In the genomic region with DNA sequence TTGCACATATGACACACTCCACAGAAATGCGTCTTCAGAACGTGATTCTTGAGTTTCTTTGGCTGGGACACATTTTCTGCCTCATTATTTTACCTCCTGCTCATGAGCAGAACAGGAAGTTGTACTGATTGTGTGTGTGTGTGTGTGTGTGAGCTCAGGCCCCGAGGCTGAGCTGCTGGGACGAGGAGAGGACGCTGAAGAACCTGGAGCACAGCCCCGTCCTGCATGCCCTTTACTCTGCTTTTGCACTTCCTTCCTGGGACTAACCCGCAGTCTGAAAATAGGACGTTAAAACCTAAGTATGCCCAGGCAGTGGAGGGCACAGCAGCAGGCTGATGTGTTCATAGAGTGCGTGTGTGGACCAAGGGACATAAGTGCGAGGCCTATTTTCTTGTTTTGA, we compare ENCODE assay signal across 11 mouse cellular contexts. TPM values are rescaled to one million over a fixed set of nuclear protein-coding genes. Genes with fewer than 3 reads are reported as not detected.
DNase-seq lines count a peak whose midpoint lies in the region; ATAC-seq and TF ChIP-seq lines count a peak whose summit lies in the region.
"Had no signal": no experiment of that assay in that cellular context is flagged by ENCODE, and none has a peak within 500 bp of the region (broad histone marks: within the 10 kb centered on the region; RNA-seq: fewer than 3 reads in every experiment).

No protein-coding gene starts in this region.

- H3K9ac ChIP-seq in hindbrain, embryonic 11.5 days (ENCODE audit: low read depth, low read length), result no peak overlapping the region
- no peak overlapping the region for H3K9ac ChIP-seq in heart, embryonic 15.5 days
- 0 out of 2 replicates have a peak overlapping the region, but pooled peaks have one; percentile 22 for H3K9ac ChIP-seq in limb, embryonic 14.5 days (ENCODE audit: low read depth, low read length, severe bottlenecking)
- H3K9ac ChIP-seq: forebrain, embryonic 15.5 days; neural tube, embryonic 13.5 days had no signal

- 66% methylated on average over 10 of the region's 10 CpGs for WGBS in hindbrain, embryonic 10.5 days
- WGBS in hindbrain, embryonic 11.5 days, result 61% methylated on average over 10 of the region's 10 CpGs
- WGBS in heart, embryonic 15.5 days, result 38% methylated on average over 10 of the region's 10 CpGs
- WGBS in limb, embryonic 14.5 days, result 28% methylated on average over 10 of the region's 10 CpGs

- no peak overlapping the region for H3K4me2 ChIP-seq in hindbrain, embryonic 11.5 days (replicated peaks; ENCODE audit: low read depth, low read length)
- peak overlapping the region; percentile 6; the same call in 1 of the 2 replicates for H3K4me2 ChIP-seq in heart, embryonic 15.5 days
- H3K4me2 ChIP-seq in limb, embryonic 14.5 days (replicated peaks; ENCODE audit: low read depth, low read length, severe bottlenecking), result no peak overlapping the region
- H3K4me2 ChIP-seq: forebrain, embryonic 15.5 days; neural tube, embryonic 13.5 days had no signal

- no peak for TF ChIP-seq POLR2A in limb, embryonic 14.5 days (IDR thresholded peaks at IDR 0.05; ENCODE audit: borderline replicate concordance, extremely low read depth, insufficient read depth, insufficient read length)

- DNase-seq in hindbrain, embryonic 10.5 days (ENCODE audit: low spot score), result no peak
- DNase-seq in hindbrain, embryonic 11.5 days (ENCODE audit: low spot score), result no peak
- DNase-seq in limb, embryonic 14.5 days (ENCODE audit: low spot score), result no peak
- DNase-seq in layer of hippocampus, adult 8-10 months (ENCODE audit: low spot score in 2 of 2), result no peak
- DNase-seq in left cerebral cortex, adult 9 months (ENCODE audit: low spot score in 2 of 2), result no peak
- no peak for DNase-seq in frontal cortex, postnatal 10 days (ENCODE audit: low spot score in 2 of 2)
- DNase-seq: thymus, postnatal 4 days had no signal

- H3K4me3 ChIP-seq in hindbrain, embryonic 10.5 days, result no peak overlapping the region
- no peak overlapping the region for H3K4me3 ChIP-seq in hindbrain, embryonic 11.5 days (ENCODE audit: low read depth, low read length)
- H3K4me3 ChIP-seq in heart, embryonic 15.5 days, result no peak overlapping the region
- H3K4me3 ChIP-seq in limb, embryonic 14.5 days (replicated peaks; ENCODE audit: low read length), result no peak overlapping the region
- H3K4me3 ChIP-seq: forebrain, embryonic 15.5 days; neural tube, embryonic 13.5 days had no signal

- ATAC-seq in hindbrain, embryonic 11.5 days (ENCODE audit: low FRiP score), result no peak
- peak; percentile 93 for ATAC-seq in common myeloid progenitor, adult 5-6 weeks (replicated peaks; ENCODE audit: low read depth, poor library complexity, severe bottlenecking)
- ATAC-seq in heart, embryonic 15.5 days (replicated peaks; ENCODE audit: insufficient number of reproducible peaks, insufficient read depth, low FRiP score, low read depth), result 0 out of 2 replicates have a peak, but pooled peaks have one; percentile 43
- ATAC-seq in limb, embryonic 14.5 days (ENCODE audit: low FRiP score, low read depth), result no peak
- ATAC-seq: forebrain, embryonic 15.5 days had no signal

- 0 out of 2 replicates have a peak, but pooled peaks cover 5% of the 10 kb centered on the region for H3K4me1 ChIP-seq in hindbrain, embryonic 10.5 days (replicated peaks)
- no peaks in the 10 kb centered on the region for H3K4me1 ChIP-seq in hindbrain, embryonic 11.5 days (replicated peaks; ENCODE audit: control insufficient read depth, insufficient read depth, low read length)
- peaks cover 13% of the 10 kb centered on the region; the same call in 1 of the 2 replicates for H3K4me1 ChIP-seq in heart, embryonic 15.5 days (replicated peaks)
- H3K4me1 ChIP-seq in limb, embryonic 14.5 days (ENCODE audit: control insufficient read depth, insufficient read depth, low read length), result peaks cover 25% of the 10 kb centered on the region
- H3K4me1 ChIP-seq: forebrain, embryonic 15.5 days had no signal

- no peaks in the 10 kb centered on the region for H3K27me3 ChIP-seq in hindbrain, embryonic 10.5 days (ENCODE audit: insufficient read depth, poor library complexity, severe bottlenecking)
- no peaks in the 10 kb centered on the region for H3K27me3 ChIP-seq in hindbrain, embryonic 11.5 days (ENCODE audit: control insufficient read depth, insufficient read depth, low read length)
- H3K27me3 ChIP-seq in heart, embryonic 15.5 days, result no peaks in the 10 kb centered on the region
- H3K27me3 ChIP-seq in limb, embryonic 14.5 days (ENCODE audit: control insufficient read depth, insufficient read depth, low read length), result no peaks in the 10 kb centered on the region
- H3K27me3 ChIP-seq: forebrain, embryonic 15.5 days; neural tube, embryonic 13.5 days had no signal

- 0 out of 2 replicates have a peak overlapping the region, but pooled peaks have one; percentile 50 for H3K27ac ChIP-seq in hindbrain, embryonic 10.5 days
- no peak overlapping the region for H3K27ac ChIP-seq in hindbrain, embryonic 11.5 days (ENCODE audit: low read depth, low read length)
- H3K27ac ChIP-seq in heart, embryonic 15.5 days, result peak overlapping the region; percentile 55
- no peak overlapping the region for H3K27ac ChIP-seq in limb, embryonic 14.5 days (replicated peaks; ENCODE audit: low read depth, low read length)
- H3K27ac ChIP-seq: forebrain, embryonic 15.5 days; neural tube, embryonic 13.5 days had no signal

- H3K36me3 ChIP-seq in hindbrain, embryonic 10.5 days, result no peaks in the 10 kb centered on the region
- no peaks in the 10 kb centered on the region for H3K36me3 ChIP-seq in hindbrain, embryonic 11.5 days (ENCODE audit: control insufficient read depth, insufficient read depth, low read length)
- no peaks in the 10 kb centered on the region for H3K36me3 ChIP-seq in heart, embryonic 15.5 days
- peaks cover 9% of the 10 kb centered on the region; the same call in 1 of the 2 replicates for H3K36me3 ChIP-seq in limb, embryonic 14.5 days (ENCODE audit: control insufficient read depth, insufficient read depth, low read length)
- H3K36me3 ChIP-seq: forebrain, embryonic 15.5 days; neural tube, embryonic 13.5 days had no signal

- no peaks in the 10 kb centered on the region for H3K9me3 ChIP-seq in hindbrain, embryonic 10.5 days
- H3K9me3 ChIP-seq in hindbrain, embryonic 11.5 days (ENCODE audit: control insufficient read depth, low read length), result no peaks in the 10 kb centered on the region
- H3K9me3 ChIP-seq in heart, embryonic 15.5 days (replicated peaks), result no peaks in the 10 kb centered on the region
- no peaks in the 10 kb centered on the region for H3K9me3 ChIP-seq in limb, embryonic 14.5 days (ENCODE audit: control insufficient read depth, low read length)
- H3K9me3 ChIP-seq: forebrain, embryonic 15.5 days; neural tube, embryonic 13.5 days had no signal

RNA-seq across cellular contexts. Expression of a gene that starts 33.9 kb away (rescaled TPM):
- polyA plus RNA-seq in hindbrain, embryonic 10.5 days (2016; fragmentation: Nextera tagmentation; extraction: Ambion mirVana), result 13.7 and 15.7 TPM in 2 replicates
- 15.6 and 22.5 TPM in 2 replicates for polyA plus RNA-seq in hindbrain, embryonic 11.5 days (2014; fragmentation: Nextera tagmentation; extraction: Ambion mirVana)
- 2.9 and 5.8 TPM in 2 replicates for total RNA-seq in common myeloid progenitor, adult 5-6 weeks (2017)
- 4.7 and 5.7 TPM in 2 replicates for polyA plus RNA-seq in heart, embryonic 15.5 days (2015; fragmentation: Nextera tagmentation; extraction: Ambion mirVana)
- 29.2 and 31.0 TPM in 2 replicates for polyA plus RNA-seq in limb, embryonic 14.5 days (2012; rRNA removed)
- 44.3 and 55.7 TPM in 2 replicates for polyA plus RNA-seq in limb, embryonic 14.5 days (2014; fragmentation: Nextera tagmentation; extraction: Ambion mirVana)
- total RNA-seq in layer of hippocampus, adult 8-10 months (2022), result 1 to 10 TPM; 2.7 to 4.1 (median 3.1) TPM

Comparison
In these comparisons a context has a peak if more than half of its experiments do, and no peak if none do; other contexts are left out.
1. H3K27ac ChIP-seq: peak in hindbrain, embryonic 10.5 days (single experiment) and heart, embryonic 15.5 days (single experiment); none in hindbrain, embryonic 11.5 days (single experiment) and limb, embryonic 14.5 days (single experiment).
2. ATAC-seq: peak in common myeloid progenitor, adult 5-6 weeks (single experiment) and heart, embryonic 15.5 days (single experiment); none in hindbrain, embryonic 11.5 days (single experiment) and limb, embryonic 14.5 days (single experiment).